Mouse (Mus musculus) forebrain, embryonic 13.5 days (tissue): ENCODE results near the gene Gm49450. TPM values are rescaled to one million over a fixed set of nuclear protein-coding genes. Genes with fewer than 3 reads are reported as not detected.
"Not testable (repeated sequence)": the region's sequence is repeated elsewhere in the genome, so short reads cannot be mapped to it uniquely, and the experiment has no call there.

Experiments
- ATAC-seq: fragments of 200-750 bp; cut with Nextera tagmentation; 2 replicates; pipeline ENCODE4 v1.8.0; 2017
- H3K27ac ChIP-seq: fragments of 300-500 bp; sonication (generic); 2 replicates; pipeline ENCODE4 v1.5.1; 2015; ENCODE audit warnings: inconsistent platforms, mild to moderate bottlenecking, moderate library complexity
- H3K27me3 ChIP-seq: fragments of 300-500 bp; sonication (generic); 2 replicates; pipeline ENCODE4 v1.6.1; 2015; ENCODE audit warnings: mild to moderate bottlenecking, inconsistent platforms
- H3K36me3 ChIP-seq: fragments of 300-500 bp; sonication (generic); 2 replicates; pipeline ENCODE4 v1.6.1; 2015; ENCODE audit warnings: mild to moderate bottlenecking, inconsistent platforms; ENCODE audit not compliant: poor library complexity, severe bottlenecking
- H3K4me1 ChIP-seq: fragments of 300-500 bp; sonication (generic); 2 replicates; pipeline ENCODE4 v1.6.1; 2015; ENCODE audit warnings: inconsistent platforms
- H3K4me2 ChIP-seq: fragments of 300-500 bp; sonication (generic); 2 replicates; pipeline ENCODE4 v1.6.1; 2015; ENCODE audit warnings: inconsistent platforms, mild to moderate bottlenecking, moderate library complexity
- H3K4me3 ChIP-seq: fragments of 300-500 bp; sonication (generic); 2 replicates; pipeline ENCODE4 v1.5.1; 2015; ENCODE audit warnings: mild to moderate bottlenecking, inconsistent platforms
- H3K9ac ChIP-seq: fragments of 300-500 bp; sonication (generic); 2 replicates; pipeline ENCODE4 v1.6.1; 2015; ENCODE audit warnings: mild to moderate bottlenecking, inconsistent platforms
- H3K9me3 ChIP-seq: fragments of 300-500 bp; sonication (generic); replicated peaks from 2 replicates; pipeline ENCODE4 v1.6.1; 2016; ENCODE audit warnings: inconsistent platforms
- WGBS: fragments of 180-500 bp; shearing (Covaris S2); methylation state at CpG from one replicate; pipeline ENCODE4 v1.1.7; 2015; 5-methylcytosine and 5-hydroxymethylcytosine counted together
- polyA plus RNA-seq: library from polyadenylated mRNA; unstranded; fragments of >200 nt; fragmentation: Nextera tagmentation; extraction: Ambion mirVana; gene quantifications from 2 replicates; pipeline ENCODE4 v1.2.1, GENCODE M21; 2015

Gene Gm49450
- polyA plus RNA-seq, 1 experiment from 2014 or later, result not detected

GRCm38 (mm10) chr15:98933004-98933671, 20.2 kb downstream of the Gm49450 start:
- 0 out of 2 replicates have a peak, but pooled peaks have one; percentile 5 for ATAC-seq
- peak overlapping the region; percentile 94 for H3K9ac ChIP-seq
- peaks cover 35% of the 10 kb centered on the region for H3K4me1 ChIP-seq
- H3K36me3 ChIP-seq, result peaks cover 14% of the 10 kb centered on the region
- 12% methylated on average over 8 of the region's 9 CpGs for WGBS
- H3K4me2 ChIP-seq, result peak overlapping the region; percentile 89
- H3K9me3 ChIP-seq, H3K27me3 ChIP-seq: not testable (repeated sequence)
- H3K27ac ChIP-seq, result peak overlapping the region; percentile 99
- H3K4me3 ChIP-seq, result peak overlapping the region; percentile 73

DNA sequence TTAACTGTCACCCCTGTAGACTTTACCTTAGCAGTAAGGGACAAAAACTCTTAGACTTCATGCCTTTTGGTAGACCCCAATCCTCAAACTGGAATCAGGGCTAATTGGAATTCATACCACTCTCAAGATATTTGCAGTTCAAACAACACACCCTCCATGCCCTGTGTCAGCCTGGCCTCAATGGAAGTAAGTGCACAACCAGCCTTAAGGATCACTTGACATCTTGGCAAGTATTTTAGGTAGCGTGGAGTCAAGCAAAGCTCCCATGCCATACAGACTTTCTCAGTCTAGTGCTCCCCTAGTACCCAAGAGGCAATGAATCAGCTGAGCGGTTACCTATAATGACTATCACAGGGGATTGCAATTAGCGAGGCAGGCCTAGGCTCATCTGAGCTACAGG, 22.4 kb downstream of the Gm49450 start:
- H3K27ac ChIP-seq, result no peak overlapping the region
- WGBS, result 62% methylated on average over 3 of the region's 3 CpGs
- peaks cover 14% of the 10 kb centered on the region for H3K36me3 ChIP-seq
- H3K9ac ChIP-seq, result peak overlapping the region; percentile 21; the same call in 1 of the 2 replicates
- no peak for ATAC-seq
- peak overlapping the region; percentile 17; the same call in 1 of the 2 replicates for H3K4me2 ChIP-seq
- H3K27me3 ChIP-seq, result no peaks in the 10 kb centered on the region
- H3K4me3 ChIP-seq, result no peak overlapping the region
- H3K4me1 ChIP-seq, result peaks cover 35% of the 10 kb centered on the region
- no peaks in the 10 kb centered on the region for H3K9me3 ChIP-seq

GRCm38 (mm10) chr15:98930017-98930734, 23.2 kb downstream of the Gm49450 start:
- whole genome bisulfite sequencing, result 50% methylated on average over 8 of the region's 8 CpGs

GRCm38 (mm10) chr15:98928598-98929240, 24.6 kb downstream of the Gm49450 start:
- Histone ChIP-seq H3K9ac (0 out of 2 replicates have a peak overlapping the region, but pooled peaks have one; percentile 30), H3K36me3 (peaks cover 14% of the 10 kb centered on the region), H3K4me1 (peaks cover 22% of the 10 kb centered on the region), H3K27ac (peak overlapping the region; percentile 31; the same call in 1 of the 2 replicates), H3K4me2 (no peak overlapping the region), H3K27me3 (no peaks in the 10 kb centered on the region), H3K4me3 (no peak overlapping the region), H3K9me3 (no peaks in the 10 kb centered on the region)
- ATAC-seq, result 0 out of 2 replicates have a peak, but pooled peaks have one; percentile 57
- 15% methylated on average over 13 of the region's 13 CpGs for WGBS

More at GRCm38 (mm10) chr15:98930017-98930734, 23.2 kb downstream of the Gm49450 start:
- H3K9ac ChIP-seq, result no peak overlapping the region
- peaks cover 27% of the 10 kb centered on the region for H3K4me1 ChIP-seq
- H3K4me3 ChIP-seq, result no peak overlapping the region
- peak overlapping the region; percentile 2; the same call in 1 of the 2 replicates for H3K27ac ChIP-seq
- ATAC-seq, result no peak
- peaks cover 14% of the 10 kb centered on the region for H3K36me3 ChIP-seq
- H3K4me2 ChIP-seq, result no peak overlapping the region
- no peaks in the 10 kb centered on the region for H3K9me3 ChIP-seq
- no peaks in the 10 kb centered on the region for H3K27me3 ChIP-seq

GRCm38 (mm10) chr15:98927566-98927965, 25.8 kb downstream of the Gm49450 start:
- 87% methylated on average over 5 of the region's 5 CpGs for WGBS

GRCm38 (mm10) chr15:98924682-98925081, 28.7 kb downstream of the Gm49450 start:
- no peak overlapping the region for H3K27ac ChIP-seq
- no peaks in the 10 kb centered on the region for H3K36me3 ChIP-seq
- H3K9me3 ChIP-seq, result no peaks in the 10 kb centered on the region
- H3K9ac ChIP-seq, result no peak overlapping the region
- H3K4me1 ChIP-seq, result peaks cover 7% of the 10 kb centered on the region
- H3K27me3 ChIP-seq, result no peaks in the 10 kb centered on the region
- no peak overlapping the region for H3K4me2 ChIP-seq
- 73% methylated on average over 3 of the region's 3 CpGs for WGBS
- ATAC-seq, result no peak
- H3K4me3 ChIP-seq, result no peak overlapping the region

More at GRCm38 (mm10) chr15:98927566-98927965, 25.8 kb downstream of the Gm49450 start:
- Histone ChIP-seq H3K9ac (no peak overlapping the region; the same call in 1 of the 2 replicates), H3K27ac (no peak overlapping the region), H3K4me2 (no peak overlapping the region), H3K9me3 (no peaks in the 10 kb centered on the region), H3K4me1 (peaks cover 17% of the 10 kb centered on the region), H3K4me3 (no peak overlapping the region), H3K36me3 (peaks cover 14% of the 10 kb centered on the region), H3K27me3 (no peaks in the 10 kb centered on the region)
- no peak for ATAC-seq

DNA sequence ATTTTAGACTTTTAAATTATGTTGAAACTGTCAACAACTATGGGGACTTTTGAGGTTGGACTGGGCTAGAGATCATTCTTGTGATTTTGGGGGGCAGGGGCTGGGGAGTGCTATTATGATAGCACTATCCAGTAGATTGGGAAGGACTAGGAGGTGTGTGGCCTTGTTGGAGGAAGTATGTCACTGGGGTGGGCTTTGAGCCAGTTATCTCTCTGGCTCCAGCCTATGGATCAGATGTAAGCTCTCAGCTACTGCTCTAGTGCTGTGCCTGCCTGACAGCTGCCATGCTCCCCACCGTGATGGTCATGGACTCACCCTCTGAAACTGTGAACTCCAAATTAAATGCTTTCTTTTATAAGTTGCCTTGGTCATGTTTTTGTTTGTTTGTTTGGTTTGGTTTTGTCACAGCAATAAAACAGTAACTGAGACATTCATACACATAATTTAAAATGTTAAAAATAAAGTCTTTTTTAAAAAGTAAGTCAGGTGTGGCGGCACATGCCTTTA, 30.3 kb downstream of the Gm49450 start:
- peaks cover 8% of the 10 kb centered on the region for H3K4me1 ChIP-seq
- H3K27me3 ChIP-seq, result no peaks in the 10 kb centered on the region
- no peaks in the 10 kb centered on the region for H3K36me3 ChIP-seq
- no peak for ATAC-seq
- 86% methylated on average over 2 of the region's 2 CpGs for WGBS
- H3K9me3 ChIP-seq, result no peaks in the 10 kb centered on the region
- H3K27ac ChIP-seq, result no peak overlapping the region
- H3K4me2 ChIP-seq, result no peak overlapping the region
- no peak overlapping the region for H3K4me3 ChIP-seq
- no peak overlapping the region for H3K9ac ChIP-seq

GRCm38 (mm10) chr15:98922581-98922980, 30.8 kb downstream of the Gm49450 start:
- no peak overlapping the region for H3K9ac ChIP-seq
- WGBS, result 62% methylated on average over 3 of the region's 3 CpGs
- H3K9me3 ChIP-seq, result no peaks in the 10 kb centered on the region
- no peak overlapping the region for H3K27ac ChIP-seq
- no peak overlapping the region for H3K4me3 ChIP-seq
- no peak for ATAC-seq
- H3K27me3 ChIP-seq, result no peaks in the 10 kb centered on the region
- H3K4me1 ChIP-seq, result peaks cover 8% of the 10 kb centered on the region
- H3K36me3 ChIP-seq, result no peaks in the 10 kb centered on the region
- no peak overlapping the region for H3K4me2 ChIP-seq

GRCm38 (mm10) chr15:98921510-98921909, 31.8 kb downstream of the Gm49450 start:
- Histone ChIP-seq H3K4me3 (no peak overlapping the region), H3K36me3 (no peaks in the 10 kb centered on the region), H3K27ac (no peak overlapping the region), H3K9ac (no peak overlapping the region), H3K27me3 (no peaks in the 10 kb centered on the region), H3K4me1 (peaks cover 13% of the 10 kb centered on the region), H3K4me2 (no peak overlapping the region), H3K9me3 (no peaks in the 10 kb centered on the region)
- ATAC-seq, result no peak
- 71% methylated on average over 5 of the region's 5 CpGs for WGBS

DNA sequence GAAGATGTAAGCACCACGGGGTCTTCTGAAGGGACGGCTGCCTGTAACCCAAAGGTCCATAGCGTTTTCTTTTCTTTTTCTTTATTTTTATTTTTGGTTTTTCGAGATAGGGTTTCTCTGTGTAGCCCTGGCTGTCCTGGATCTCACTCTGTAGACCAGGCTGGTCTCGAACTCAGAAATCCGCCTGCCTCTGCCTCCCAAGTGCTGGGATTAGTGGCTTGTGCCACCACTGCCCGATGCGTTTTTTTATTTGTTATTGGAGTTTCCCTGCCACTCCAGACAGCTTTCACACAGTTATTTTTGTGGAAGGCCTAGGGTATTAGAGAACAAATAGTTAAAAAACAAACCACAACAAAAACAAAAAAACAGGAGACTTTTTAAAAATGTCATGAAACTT, 34.9 kb downstream of the Gm49450 start:
- H3K27me3 ChIP-seq, ATAC-seq, H3K9me3 ChIP-seq: not testable (repeated sequence)
- Histone ChIP-seq H3K27ac (peak overlapping the region; percentile 57), H3K36me3 (peaks cover 19% of the 10 kb centered on the region), H3K4me2 (peak overlapping the region; percentile 66), H3K9ac (peak overlapping the region; percentile 85), H3K4me3 (peak overlapping the region; percentile 89), H3K4me1 (peaks cover 29% of the 10 kb centered on the region)
- WGBS, result 30% methylated on average over 8 of the region's 8 CpGs

GRCm38 (mm10) chr15:98917538-98918498, 35.5 kb downstream of the Gm49450 start, which contains the start of gene Lmbr1l:
Gene Lmbr1l, minus strand, starts transcription at chr15:98918231.
- Histone ChIP-seq H3K9me3 (no peaks in the 10 kb centered on the region), H3K9ac (peak within 1 kb of the TSS; percentile 85), H3K36me3 (peaks cover 26% of the 10 kb centered on the region), H3K27ac (peak within 1 kb of the TSS; percentile 96), H3K4me1 (peaks cover 29% of the 10 kb centered on the region), H3K4me3 (peak within 1 kb of the TSS; percentile 89), H3K27me3 (no peaks in the 10 kb centered on the region), H3K4me2 (peak within 1 kb of the TSS; percentile 66)
- WGBS, result under 1% methylated on average over 78 of the region's 82 CpGs
- ATAC-seq, result peak; percentile 99
